Mouse (Mus musculus): ENCODE results near the gene Phb.

DNA sequence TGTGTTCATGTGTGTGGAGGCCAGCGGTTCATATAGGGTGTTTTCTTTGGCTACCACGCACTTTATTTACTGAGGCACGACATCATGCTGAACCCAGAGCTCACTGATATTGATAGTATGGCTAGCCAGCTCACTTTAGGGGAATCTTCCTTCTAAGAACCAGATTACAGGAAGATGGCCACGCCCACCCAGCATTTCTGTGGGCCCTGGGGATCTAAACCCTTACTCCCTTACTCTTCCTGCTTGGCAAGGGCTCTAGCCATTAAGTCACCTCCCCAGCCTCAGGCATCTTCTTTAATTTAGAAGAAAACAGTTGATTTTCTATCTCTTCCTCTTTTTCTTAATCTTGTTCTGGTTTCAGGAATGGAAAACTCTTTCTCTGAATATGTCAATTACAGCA, 9.3 kb upstream of the Phb start:
- TF ChIP-seq CTCF (IDR thresholded peaks at IDR 0.05; ENCODE audit: borderline replicate concordance, extremely low read depth, insufficient read depth, insufficient read length), result no peak
- no peak for TF ChIP-seq POLR2A (IDR thresholded peaks at IDR 0.05; ENCODE audit: borderline replicate concordance, extremely low read depth, insufficient read depth, insufficient read length, poor library complexity, severe bottlenecking)

Data from brain, embryonic 14.5 days (tissue).